Mouse (Mus musculus): ENCODE data around the gene Ccdc58. TPM values are rescaled to one million over a fixed set of nuclear protein-coding genes. Genes with fewer than 3 reads are reported as not detected.

Ccdc58 gene
- total and polyA plus RNA-seq, 2 experiments from 2014 or later, result 8.2 to 22.9 TPM

DNA sequence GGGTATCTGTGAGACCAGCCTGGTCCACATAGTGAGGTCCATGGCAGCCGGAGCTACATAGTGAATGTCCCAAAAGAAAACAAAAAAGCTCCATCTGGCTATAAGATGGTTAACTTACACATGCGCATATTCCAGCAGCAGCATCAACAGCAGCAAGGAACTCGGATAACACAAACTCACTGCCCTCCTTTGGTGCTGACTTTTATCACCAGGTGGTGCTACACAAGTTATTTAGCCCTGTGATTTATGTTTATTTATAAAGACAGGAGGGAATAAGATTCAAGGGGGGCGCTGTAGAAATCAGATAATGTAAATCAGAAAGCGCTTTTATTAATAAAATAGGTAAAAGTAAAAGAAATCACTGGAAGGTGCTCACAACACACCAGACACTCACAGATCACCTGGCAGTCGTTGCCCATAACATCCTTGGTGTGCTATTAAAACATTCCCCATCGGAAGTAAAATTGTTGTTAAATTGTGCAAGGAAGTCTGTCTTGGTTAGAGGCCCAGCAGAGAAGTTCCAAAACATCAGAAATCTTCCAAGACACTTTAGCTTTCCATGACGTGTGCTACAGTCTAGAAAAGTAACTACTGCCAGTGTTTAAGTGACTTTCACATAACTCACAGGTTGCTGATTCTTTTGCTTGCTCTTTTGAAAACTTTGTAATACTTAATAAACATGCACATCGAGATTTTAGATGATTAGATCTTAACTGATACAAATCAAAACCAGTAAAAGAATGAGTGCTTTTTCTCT is 1.5 kb upstream of the Ccdc58 start:
- no peak overlapping the region for H3K9ac ChIP-seq (replicated peaks; ENCODE audit: low read length, poor library complexity, severe bottlenecking)
- H3K4me3 ChIP-seq (ENCODE audit: low read depth, low read length), result peak overlapping the region; percentile 65; the same call in 1 of the 2 replicates
- H3K36me3 ChIP-seq (ENCODE audit: insufficient read depth, low read length), result no peaks in the 10 kb centered on the region
- H3K27ac ChIP-seq (ENCODE audit: low read depth, low read length), result no peak overlapping the region
- H3K4me1 ChIP-seq (ENCODE audit: insufficient read depth, low read length), result 0 out of 2 replicates have a peak, but pooled peaks cover 2% of the 10 kb centered on the region
- ATAC-seq (ENCODE audit: low FRiP score) (no peak), DNase-seq (ENCODE audit: low spot score) (peak; percentile 27)
- no peaks in the 10 kb centered on the region for H3K9me3 ChIP-seq (ENCODE audit: low read length)
- peak; percentile 66 for TF ChIP-seq CTCF (IDR thresholded peaks at IDR 0.05)
- H3K4me2 ChIP-seq (ENCODE audit: low read depth, low read length, poor library complexity, severe bottlenecking), result peak overlapping the region; percentile 78
- WGBS, result 33% methylated on average over 9 of the region's 9 CpGs
- no peaks in the 10 kb centered on the region for H3K27me3 ChIP-seq (ENCODE audit: insufficient read depth, low read length)

DNA sequence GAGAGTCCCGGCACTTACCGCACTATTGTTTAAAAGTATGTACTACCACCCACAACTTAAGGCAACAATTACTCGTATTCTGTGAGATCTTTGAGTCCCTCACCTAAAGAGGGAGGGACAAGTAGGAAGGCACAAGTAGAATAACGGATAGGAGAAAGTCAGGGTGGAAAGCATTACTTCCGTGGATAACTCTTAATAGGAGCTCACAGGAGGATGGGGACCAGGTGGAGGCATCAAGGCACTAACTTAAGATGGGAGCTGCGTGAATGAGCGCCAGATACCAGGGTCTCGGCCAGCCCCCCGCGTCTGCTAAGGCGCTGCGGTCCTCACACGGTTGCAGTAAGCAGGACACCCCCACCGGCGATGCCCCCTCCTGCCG is 425 bp upstream of the Ccdc58 start:
- no peaks in the 10 kb centered on the region for H3K36me3 ChIP-seq (ENCODE audit: insufficient read depth, low read length)
- no peak for TF ChIP-seq CTCF (IDR thresholded peaks at IDR 0.05)
- WGBS, result 0% methylated on average over 13 of the region's 16 CpGs

DNA sequence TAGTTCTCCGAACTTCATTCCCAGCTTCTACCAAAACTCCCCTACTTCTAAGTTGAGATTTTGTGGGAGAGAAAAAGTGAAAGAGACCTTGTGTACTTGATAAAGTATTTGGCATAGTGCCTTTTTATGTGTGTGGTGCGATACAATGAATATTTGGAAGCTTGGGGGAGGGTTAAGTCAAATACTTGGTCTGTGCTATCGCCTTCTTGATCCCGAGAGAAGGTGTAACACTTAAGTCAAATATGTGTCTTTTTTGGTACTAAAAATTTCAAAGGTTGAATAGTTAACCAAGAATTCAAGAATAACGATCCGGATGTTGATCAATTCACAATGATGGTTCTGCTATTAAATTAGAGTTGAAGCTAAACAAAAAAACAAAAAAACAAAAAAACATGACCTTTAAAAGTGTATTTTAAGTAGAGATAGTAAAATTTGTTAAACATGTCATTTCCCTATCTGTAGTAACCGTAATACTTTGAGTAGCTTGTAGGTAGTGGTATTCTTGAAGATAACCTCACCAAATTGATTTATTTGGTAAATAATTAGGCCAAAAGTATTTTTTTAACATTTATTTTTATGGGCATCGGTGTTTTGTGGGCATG is 1.0 kb downstream of the Ccdc58 start:
- no peak for DNase-seq (ENCODE audit: low spot score)
- Histone ChIP-seq H3K27ac (ENCODE audit: low read depth, low read length) (peak overlapping the region; percentile 98), H3K9me3 (ENCODE audit: low read length) (no peaks in the 10 kb centered on the region), H3K4me2 (ENCODE audit: low read depth, low read length, poor library complexity, severe bottlenecking) (peak overlapping the region; percentile 78), H3K4me3 (ENCODE audit: low read depth, low read length) (peak overlapping the region; percentile 65), H3K36me3 (ENCODE audit: insufficient read depth, low read length) (no peaks in the 10 kb centered on the region), H3K9ac (replicated peaks; ENCODE audit: low read length, poor library complexity, severe bottlenecking) (peak overlapping the region; percentile 94), H3K27me3 (ENCODE audit: insufficient read depth, low read length) (no peaks in the 10 kb centered on the region), H3K4me1 (ENCODE audit: insufficient read depth, low read length) (0 out of 2 replicates have a peak, but pooled peaks cover 2% of the 10 kb centered on the region)
- 30% methylated on average over 8 of the region's 8 CpGs for WGBS
- no peak for TF ChIP-seq CTCF (IDR thresholded peaks at IDR 0.05)
- ATAC-seq (ENCODE audit: low FRiP score), result no peak

More for the DNA sequence above, 425 bp upstream of the Ccdc58 start:
- Histone ChIP-seq H3K9ac (replicated peaks; ENCODE audit: low read length, poor library complexity, severe bottlenecking) (peak overlapping the region; percentile 94), H3K4me2 (ENCODE audit: low read depth, low read length, poor library complexity, severe bottlenecking) (peak overlapping the region; percentile 78), H3K4me3 (ENCODE audit: low read depth, low read length) (peak overlapping the region; percentile 65), H3K27me3 (ENCODE audit: insufficient read depth, low read length) (no peaks in the 10 kb centered on the region), H3K27ac (ENCODE audit: low read depth, low read length) (peak overlapping the region; percentile 98), H3K9me3 (ENCODE audit: low read length) (no peaks in the 10 kb centered on the region), H3K4me1 (ENCODE audit: insufficient read depth, low read length) (0 out of 2 replicates have a peak, but pooled peaks cover 2% of the 10 kb centered on the region)
- ATAC-seq (ENCODE audit: low FRiP score), result no peak; the same call in 1 of the 2 replicates
- no peak for DNase-seq (ENCODE audit: low spot score)

DNA sequence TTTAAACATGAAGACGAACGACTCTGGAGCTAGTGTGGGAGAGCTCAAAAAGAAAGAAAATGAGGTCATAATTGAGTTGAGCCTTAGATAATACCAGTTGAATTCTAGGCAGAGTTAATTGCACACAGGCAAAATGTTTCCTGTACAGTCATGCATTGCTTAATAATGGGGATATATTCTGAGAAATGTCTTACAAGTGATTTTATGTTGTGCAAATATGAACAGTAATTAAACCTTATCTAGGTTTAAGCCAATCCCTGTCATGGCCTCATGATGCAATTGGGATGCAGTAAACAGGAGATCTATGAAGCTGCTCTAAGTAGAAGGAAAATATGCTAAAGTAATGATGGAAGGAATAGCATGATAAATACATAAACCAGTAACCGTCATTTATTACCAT is 3.3 kb downstream of the Ccdc58 start:
- Histone ChIP-seq H3K36me3 (ENCODE audit: insufficient read depth, low read length) (no peaks in the 10 kb centered on the region), H3K4me1 (ENCODE audit: insufficient read depth, low read length) (0 out of 2 replicates have a peak, but pooled peaks cover 2% of the 10 kb centered on the region), H3K27ac (ENCODE audit: low read depth, low read length) (no peak overlapping the region), H3K4me2 (ENCODE audit: low read depth, low read length, poor library complexity, severe bottlenecking) (no peak overlapping the region), H3K9me3 (ENCODE audit: low read length) (no peaks in the 10 kb centered on the region), H3K27me3 (ENCODE audit: insufficient read depth, low read length) (no peaks in the 10 kb centered on the region), H3K4me3 (ENCODE audit: low read depth, low read length) (no peak overlapping the region), H3K9ac (replicated peaks; ENCODE audit: low read length, poor library complexity, severe bottlenecking) (no peak overlapping the region)
- WGBS, result 93% methylated on average over 3 of the region's 3 CpGs
- DNase-seq (ENCODE audit: low spot score), result no peak
- no peak for ATAC-seq (ENCODE audit: low FRiP score)
- TF ChIP-seq CTCF (IDR thresholded peaks at IDR 0.05), result no peak

DNA sequence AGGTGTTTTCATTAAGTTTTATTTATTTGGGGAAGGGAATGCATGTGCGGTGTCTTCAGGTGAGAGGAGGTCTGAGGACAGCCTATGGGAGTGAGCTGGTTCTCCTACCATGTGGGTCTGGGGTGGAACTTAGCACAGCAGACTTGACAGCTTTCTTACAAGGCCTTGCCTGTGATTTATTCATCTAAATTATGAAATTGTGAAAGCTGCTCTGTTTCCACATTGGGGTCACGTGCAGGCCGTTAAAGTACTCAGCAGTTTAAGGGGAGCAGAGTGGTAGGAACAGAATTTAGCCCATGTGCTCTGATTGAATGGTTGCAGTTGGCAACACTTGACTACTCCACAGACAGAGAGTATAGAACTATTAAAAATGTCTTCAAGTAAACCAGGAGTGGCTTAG is 8.4 kb downstream of the Ccdc58 start:
- no peak overlapping the region for H3K4me2 ChIP-seq (ENCODE audit: low read depth, low read length, poor library complexity, severe bottlenecking)
- no peaks in the 10 kb centered on the region for H3K9me3 ChIP-seq (ENCODE audit: low read length)
- H3K9ac ChIP-seq (replicated peaks; ENCODE audit: low read length, poor library complexity, severe bottlenecking), result no peak overlapping the region
- H3K36me3 ChIP-seq (ENCODE audit: insufficient read depth, low read length), result peaks cover 4% of the 10 kb centered on the region; the same call in 1 of the 2 replicates
- 97% methylated on average over 3 of the region's 3 CpGs for WGBS
- no peaks in the 10 kb centered on the region for H3K4me1 ChIP-seq (ENCODE audit: insufficient read depth, low read length)
- ATAC-seq (ENCODE audit: low FRiP score) (no peak), DNase-seq (ENCODE audit: low spot score) (no peak)
- no peak for TF ChIP-seq CTCF (IDR thresholded peaks at IDR 0.05)
- H3K27me3 ChIP-seq (ENCODE audit: insufficient read depth, low read length), result no peaks in the 10 kb centered on the region
- no peak overlapping the region for H3K27ac ChIP-seq (ENCODE audit: low read depth, low read length)
- H3K4me3 ChIP-seq (ENCODE audit: low read depth, low read length), result no peak overlapping the region

DNA sequence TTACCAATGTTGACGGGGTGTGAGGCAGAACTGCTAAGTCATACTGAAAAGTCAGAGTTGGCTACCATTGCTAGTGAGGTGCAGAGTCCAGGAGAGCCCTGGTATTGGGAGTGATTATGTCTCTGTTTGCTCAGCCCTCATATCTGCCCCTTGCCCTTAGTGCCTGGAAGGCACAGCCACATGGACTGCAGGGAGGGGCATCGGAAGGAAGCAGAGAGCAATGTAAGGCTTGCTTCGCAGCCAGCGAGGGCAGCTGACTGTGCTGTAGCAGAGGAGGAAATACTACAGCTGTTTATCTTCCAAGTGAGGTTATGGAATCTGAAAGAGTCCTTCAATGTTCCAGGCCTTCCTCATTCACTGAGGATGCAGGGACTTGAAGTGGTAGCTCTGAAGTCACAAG is 16.4 kb downstream of the Ccdc58 start:
- DNase-seq (ENCODE audit: low spot score), result no peak
- WGBS, result 91% methylated on average over 4 of the region's 4 CpGs
- H3K4me3 ChIP-seq (ENCODE audit: low read depth, low read length), result no peak overlapping the region
- no peaks in the 10 kb centered on the region for H3K9me3 ChIP-seq (ENCODE audit: low read length)
- H3K4me1 ChIP-seq (ENCODE audit: insufficient read depth, low read length), result no peaks in the 10 kb centered on the region
- H3K36me3 ChIP-seq (ENCODE audit: insufficient read depth, low read length), result peaks cover 17% of the 10 kb centered on the region
- H3K27ac ChIP-seq (ENCODE audit: low read depth, low read length), result no peak overlapping the region
- H3K9ac ChIP-seq (replicated peaks; ENCODE audit: low read length, poor library complexity, severe bottlenecking), result no peak overlapping the region
- no peak for TF ChIP-seq CTCF (IDR thresholded peaks at IDR 0.05)
- no peaks in the 10 kb centered on the region for H3K27me3 ChIP-seq (ENCODE audit: insufficient read depth, low read length)
- ATAC-seq (ENCODE audit: low FRiP score), result no peak
- H3K4me2 ChIP-seq (ENCODE audit: low read depth, low read length, poor library complexity, severe bottlenecking), result no peak overlapping the region

Measured in midbrain, postnatal 0 days (tissue).